Mouse (Mus musculus) c-Kit-positive CD71-positive TER-119-negative erythroid progenitor cells, embryonic 14.5 days (primary cell): Measurements from ENCODE around the gene Kdf1.

Source experiments
- DNase-seq: peaks from one replicate; pipeline ENCODE4 v3.0.0-alpha.2; 2013; ENCODE audit warnings: low read depth

Gene Kdf1

GRCm38 (mm10) chr4:133553448-133554330 lies 34.9 kb downstream of the Kdf1 start:
- DNase-seq, result no peak

DNA sequence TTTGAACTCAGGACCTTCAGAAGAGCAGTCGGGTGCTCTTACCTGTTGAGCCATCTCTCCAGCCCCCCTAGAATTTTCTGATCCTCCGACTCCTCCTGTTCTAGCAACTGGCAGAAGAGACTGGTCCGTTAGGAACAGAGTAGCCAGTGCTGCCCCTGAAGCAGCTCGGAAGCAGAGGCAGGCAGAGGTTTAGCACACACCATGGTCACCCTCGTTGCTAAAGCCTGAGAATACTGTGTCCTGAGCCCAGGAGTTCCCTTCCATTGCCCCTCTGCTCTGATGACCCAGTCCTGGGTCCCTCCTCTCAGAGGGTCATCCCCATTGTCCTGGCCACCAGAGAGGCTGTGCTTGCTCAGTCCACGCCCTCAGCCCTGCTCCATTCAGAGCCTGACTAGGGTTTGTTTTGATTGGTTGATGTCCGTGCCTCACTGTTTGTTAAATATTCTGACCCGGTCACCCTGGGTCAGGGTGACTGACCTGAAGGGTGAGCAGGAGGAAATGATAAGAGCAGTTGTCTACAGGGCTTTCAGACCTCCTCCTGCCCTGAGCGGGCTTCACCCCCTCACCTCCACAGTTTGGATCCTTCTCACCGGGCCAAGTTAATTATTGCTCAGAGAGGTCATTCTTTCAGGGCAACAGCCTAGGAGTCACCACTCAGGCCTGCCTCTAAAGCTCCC lies 38.4 kb downstream of the Kdf1 start:
- DNase-seq, result no peak

DNA sequence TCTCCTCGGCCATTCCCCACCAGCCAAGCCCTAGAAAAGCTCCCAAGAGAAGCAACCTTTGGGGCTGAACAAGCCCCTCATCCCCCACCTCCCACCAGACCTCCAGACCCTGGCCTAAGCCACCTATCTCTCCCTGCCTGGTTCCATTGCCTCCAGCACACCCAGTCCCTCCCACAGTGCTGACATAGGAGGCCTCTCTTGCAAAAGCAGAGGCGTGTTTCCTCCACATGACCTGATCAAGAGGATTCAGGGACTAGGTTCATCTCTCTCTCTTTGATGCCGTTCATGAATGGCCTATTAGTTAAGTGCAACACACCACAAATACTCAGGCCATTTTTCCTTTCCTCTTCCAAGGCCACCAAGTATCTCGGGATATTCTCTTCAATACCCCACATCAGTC lies 41.1 kb downstream of the Kdf1 start:
- no peak for DNase-seq

DNA sequence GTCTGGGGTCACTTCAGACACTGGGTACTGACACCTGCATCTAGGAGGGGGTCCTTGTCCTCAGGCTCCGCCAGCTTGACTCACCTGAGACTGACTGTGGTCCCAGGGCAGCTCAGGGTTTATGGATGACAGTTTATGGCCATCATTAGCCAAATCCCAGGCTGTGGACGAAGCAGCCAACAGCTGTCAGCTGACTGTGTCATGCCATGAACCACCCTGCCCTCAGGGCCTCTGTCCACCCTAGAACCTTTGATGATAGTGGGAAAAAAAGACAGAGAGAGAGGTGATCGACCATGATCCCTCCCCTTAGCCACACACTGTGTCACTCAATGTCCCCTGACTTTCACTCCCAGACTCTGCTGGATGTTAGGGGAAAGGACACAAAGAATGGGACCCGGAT lies 42.9 kb downstream of the Kdf1 start:
- DNase-seq, result no peak

- no peak for DNase-seq
These were observed 44.4 kb downstream of the Kdf1 start for GRCm38 (mm10) chr4:133563123-133563571.

- DNase-seq, result no peak
These were observed 48.5 kb downstream of the Kdf1 start for GRCm38 (mm10) chr4:133567251-133567650.

- no peak for DNase-seq
These were observed 50.7 kb downstream of the Kdf1 start for GRCm38 (mm10) chr4:133569291-133570065.

DNA sequence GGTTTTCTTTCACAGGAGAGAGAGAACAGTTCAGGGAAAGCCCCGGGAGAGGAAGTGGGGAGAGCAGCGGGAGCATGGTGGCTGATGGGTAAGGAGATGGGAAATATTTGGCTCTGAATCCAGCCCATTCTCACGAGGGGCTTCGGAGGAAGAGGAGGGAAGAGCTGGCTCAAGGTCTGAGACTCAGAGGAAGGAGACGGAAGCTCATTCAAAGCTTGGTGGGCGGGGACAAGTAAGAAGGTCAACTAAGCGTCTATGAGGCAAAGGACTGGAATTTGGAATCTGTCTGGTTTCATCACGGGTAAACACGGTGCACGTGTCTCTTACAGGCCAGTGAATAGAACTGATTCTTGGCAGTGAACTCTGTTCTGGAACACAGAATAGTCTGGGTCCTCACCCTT lies 51.3 kb downstream of the Kdf1 start:
- DNase-seq, result no peak

DNA sequence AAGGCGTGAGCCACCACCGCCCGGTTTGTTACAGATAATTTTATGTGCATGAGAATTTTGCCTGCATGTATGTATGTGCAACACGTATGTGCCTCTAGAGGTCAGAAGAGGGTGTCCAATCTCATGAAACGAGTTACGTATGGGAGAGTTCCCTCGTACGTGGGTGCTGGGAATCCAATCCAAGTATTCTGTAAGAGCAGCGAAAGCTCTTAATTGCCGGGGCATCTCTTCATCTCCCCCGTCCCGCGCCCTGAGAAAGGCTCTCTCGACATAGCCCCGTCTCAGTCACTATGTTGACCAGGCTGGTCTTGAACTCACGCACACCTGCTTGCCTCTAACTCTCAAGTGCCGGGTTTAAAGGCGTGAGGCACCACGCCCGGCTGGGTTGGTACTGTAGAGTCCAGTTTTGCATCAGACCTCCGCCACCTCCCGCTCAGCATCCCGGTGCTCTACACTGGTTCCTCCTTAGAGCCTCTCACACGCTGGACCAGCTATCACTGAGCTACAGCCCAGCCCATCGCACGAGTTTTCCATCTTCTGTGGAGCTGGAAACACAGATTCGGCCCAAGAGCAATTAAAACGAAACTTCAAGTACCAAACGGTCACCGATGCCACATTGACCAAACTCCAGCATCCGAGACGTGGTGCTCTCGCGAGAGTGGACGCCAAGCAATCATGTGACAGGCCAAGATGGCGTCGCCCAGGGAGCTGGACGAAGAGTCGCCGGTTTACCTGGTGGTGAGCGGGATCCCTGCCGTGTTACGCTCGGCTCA lies 55.5 kb downstream of the Kdf1 start, which contains the start of gene Gpatch3:
Gene Gpatch3, plus strand, starts transcription at position 676 of the 773 bp plus-strand sequence.
- DNase-seq, result peak; percentile 92

DNA sequence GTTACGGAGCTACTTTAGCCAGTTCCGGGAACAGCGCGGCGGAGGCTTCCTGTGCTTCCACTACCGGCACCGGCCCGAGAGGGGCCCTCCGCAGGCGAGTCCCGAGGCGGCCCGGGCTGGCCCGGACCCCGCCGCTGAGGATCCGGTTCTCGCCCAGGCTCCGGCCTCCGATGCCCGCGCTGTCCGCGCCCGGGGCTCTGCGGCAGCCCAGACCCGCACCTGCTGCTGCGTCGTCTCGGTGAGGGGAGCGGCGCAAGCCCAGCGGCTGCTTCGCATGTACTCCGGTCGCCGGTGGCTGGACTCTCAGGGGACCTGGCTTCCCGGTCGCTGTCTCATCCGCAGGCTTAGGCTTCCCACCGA lies 56.1 kb downstream of the Kdf1 start:
- DNase-seq, result no peak

DNA sequence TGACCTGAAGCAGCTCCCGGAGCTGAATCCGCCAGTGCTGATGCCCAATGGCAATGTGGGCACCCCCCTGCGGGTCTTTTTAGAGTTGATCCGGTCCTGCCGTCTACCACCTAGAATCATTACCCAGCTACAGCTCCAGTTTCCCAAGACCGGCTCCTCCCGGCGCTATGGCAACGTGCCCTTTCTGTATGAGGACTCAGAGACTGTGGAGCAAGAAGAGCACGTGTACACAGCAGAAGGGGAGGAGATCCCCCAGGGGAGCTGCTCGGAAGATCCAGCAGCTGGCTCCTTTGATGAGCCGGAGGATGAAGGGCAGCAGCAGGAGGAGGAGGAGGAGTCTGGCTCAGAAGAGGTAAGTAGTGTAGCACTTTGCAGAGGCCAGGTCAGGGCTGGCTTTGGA lies 59.2 kb downstream of the Kdf1 start:
- no peak for DNase-seq
